ENCODE assay signal across 8 mouse cellular contexts in the genomic region with DNA sequence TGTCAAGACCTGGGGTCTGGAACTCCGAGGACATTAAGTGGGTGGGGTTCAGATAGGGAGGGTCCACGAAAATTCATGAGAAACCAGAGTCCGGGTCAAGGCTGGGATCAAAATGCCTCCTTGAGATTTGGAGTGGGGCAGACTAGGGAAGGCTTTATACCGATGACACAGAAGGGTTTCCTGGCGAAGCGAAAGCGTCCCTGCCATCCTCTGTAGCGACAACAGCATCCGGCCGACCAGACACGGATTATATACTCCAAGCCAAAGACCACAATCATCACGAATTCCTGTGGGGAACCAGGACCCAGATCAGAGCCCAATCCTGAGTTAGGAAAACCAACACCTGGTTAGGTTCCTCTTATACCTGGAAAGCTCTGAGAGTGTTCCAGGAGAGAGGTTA. TPM values are rescaled to one million over a fixed set of nuclear protein-coding genes. Genes with fewer than 3 reads are reported as not detected.
DNase-seq lines count a peak whose midpoint lies in the region; ATAC-seq and TF ChIP-seq lines count a peak whose summit lies in the region.

No protein-coding gene starts in this region.

- H3K4me2 ChIP-seq in hindbrain, embryonic 16.5 days (ENCODE audit: low read length) = peak overlapping the region; percentile 60
- H3K4me2 ChIP-seq in midbrain, embryonic 13.5 days (replicated peaks) = peak overlapping the region; percentile 56

- no peak for ATAC-seq in hindbrain, embryonic 16.5 days
- ATAC-seq in midbrain, embryonic 13.5 days = peak; percentile 1; the same call in 1 of the 2 replicates
- no peak for ATAC-seq in frontal cortex, adult (ENCODE audit: low TSS enrichment)

- no peak for DNase-seq in kidney, adult 2 months
- no peak for DNase-seq in kidney, adult 11 months
- DNase-seq in right cerebral cortex, postnatal 25 days = no peak
- DNase-seq in left cerebral cortex, postnatal 14 days (ENCODE audit: low spot score in 2 of 2) = no peak

- no peak for TF ChIP-seq POLR2A in kidney, adult 2 months (IDR thresholded peaks at IDR 0.05; ENCODE audit: low read depth, low read length)
- no peak for TF ChIP-seq POLR2A in cortical plate, adult 2 months (IDR thresholded peaks at IDR 0.05; ENCODE audit: extremely low read depth, insufficient read depth, low read length)

- H3K27me3 ChIP-seq in kidney, adult 2 months (replicated peaks; ENCODE audit: control insufficient read depth, insufficient read depth, low read length) = no peaks in the 10 kb centered on the region
- H3K27me3 ChIP-seq in hindbrain, embryonic 16.5 days (replicated peaks; ENCODE audit: control insufficient read depth, insufficient read depth, low read length) = no peaks in the 10 kb centered on the region; the same call in 1 of the 2 replicates
- peaks cover 29% of the 10 kb centered on the region for H3K27me3 ChIP-seq in midbrain, embryonic 13.5 days

- no peak overlapping the region for H3K27ac ChIP-seq in kidney, adult 2 months (ENCODE audit: insufficient read depth, low read depth, low read length)
- H3K27ac ChIP-seq in cortical plate, adult 2 months (ENCODE audit: insufficient read depth, low read length) = no peak overlapping the region
- H3K27ac ChIP-seq in hindbrain, embryonic 16.5 days (ENCODE audit: low read depth, low read length) = no peak overlapping the region
- H3K27ac ChIP-seq in midbrain, embryonic 13.5 days = no peak overlapping the region

- H3K4me3 ChIP-seq in kidney, adult 2 months (ENCODE audit: insufficient read depth, low read depth, low read length) = peak overlapping the region; percentile 44; the same call in 1 of the 2 replicates
- H3K4me3 ChIP-seq in cortical plate, adult 2 months (ENCODE audit: insufficient read depth, low read length) = peak overlapping the region; percentile 22; the same call in 1 of the 2 replicates
- H3K4me3 ChIP-seq in hindbrain, embryonic 16.5 days (ENCODE audit: low read length) = peak overlapping the region; percentile 35
- H3K4me3 ChIP-seq in midbrain, embryonic 13.5 days (replicated peaks) = peak overlapping the region; percentile 40

- H3K9me3 ChIP-seq in hindbrain, embryonic 16.5 days (ENCODE audit: control insufficient read depth, low read length) = no peaks in the 10 kb centered on the region
- no peaks in the 10 kb centered on the region for H3K9me3 ChIP-seq in midbrain, embryonic 13.5 days

- H3K9ac ChIP-seq in hindbrain, embryonic 16.5 days (ENCODE audit: low read depth, low read length) = peak overlapping the region; percentile 28; the same call in 1 of the 2 replicates
- no peak overlapping the region for H3K9ac ChIP-seq in midbrain, embryonic 13.5 days (replicated peaks)

- TF ChIP-seq CTCF in kidney, adult 2 months (conservative IDR thresholded peaks at IDR 0.05; ENCODE audit: insufficient read depth, insufficient read length, low read depth, low read length) = no peak
- TF ChIP-seq CTCF in cortical plate, adult 2 months (IDR thresholded peaks at IDR 0.05; ENCODE audit: extremely low read depth, insufficient read depth, low read length) = no peak

- WGBS in kidney, adult 2 months = 29% methylated on average over 12 of the region's 12 CpGs
- WGBS in hindbrain, embryonic 16.5 days = 18% methylated on average over 12 of the region's 12 CpGs
- 25% methylated on average over 12 of the region's 12 CpGs for WGBS in midbrain, embryonic 13.5 days

- intact Hi-C loops in left cerebral cortex, postnatal 14 days (cut with DNase I) = no loop called here

- H3K4me1 ChIP-seq in kidney, adult 2 months (ENCODE audit: control insufficient read depth, insufficient read depth, low read length) = no peaks in the 10 kb centered on the region
- no peaks in the 10 kb centered on the region; the same call in none of the 2 replicates for H3K4me1 ChIP-seq in cortical plate, adult 2 months (ENCODE audit: control insufficient read depth, insufficient read depth, low read length)
- H3K4me1 ChIP-seq in hindbrain, embryonic 16.5 days (ENCODE audit: control insufficient read depth, insufficient read depth, low read depth, low read length) = peaks cover 12% of the 10 kb centered on the region
- peaks cover 31% of the 10 kb centered on the region for H3K4me1 ChIP-seq in midbrain, embryonic 13.5 days (replicated peaks)

- H3K36me3 ChIP-seq in kidney, adult 2 months (ENCODE audit: control insufficient read depth, insufficient read depth, low read length) = no peaks in the 10 kb centered on the region
- H3K36me3 ChIP-seq in hindbrain, embryonic 16.5 days (ENCODE audit: control insufficient read depth, insufficient read depth, low read length) = no peaks in the 10 kb centered on the region
- no peaks in the 10 kb centered on the region for H3K36me3 ChIP-seq in midbrain, embryonic 13.5 days

RNA-seq across cellular contexts. Expression of a gene that starts 31.6 kb away (rescaled TPM):
- 0.86 and 1.0 TPM in 2 replicates for polyA plus RNA-seq in kidney, adult 2 months (2012; rRNA removed)
- 10.9 and 11.2 TPM in 2 replicates for polyA plus RNA-seq in cortical plate, adult 2 months (2012; rRNA removed)
- polyA plus RNA-seq in hindbrain, embryonic 16.5 days (2015; fragmentation: Nextera tagmentation; extraction: Ambion mirVana) = 7.5 and 7.8 TPM in 2 replicates
- polyA plus RNA-seq in midbrain, embryonic 13.5 days (2015; fragmentation: Nextera tagmentation; extraction: Ambion mirVana) = 3.2 and 3.9 TPM in 2 replicates
- total RNA-seq in left cerebral cortex, postnatal 14 days (2021) = 1 to 10 TPM; 8.5 to 9.0 TPM

RNA-seq across cellular contexts. Expression of a gene that starts 50.4 kb away (rescaled TPM):
- 4.2 and 5.9 TPM in 2 replicates for polyA plus RNA-seq in kidney, adult 2 months (2012; rRNA removed)
- polyA plus RNA-seq in cortical plate, adult 2 months (2012; rRNA removed) = 16.8 and 18.1 TPM in 2 replicates
- 1.2 and 2.4 TPM in 2 replicates for polyA plus RNA-seq in hindbrain, embryonic 16.5 days (2015; fragmentation: Nextera tagmentation; extraction: Ambion mirVana)
- polyA plus RNA-seq in midbrain, embryonic 13.5 days (2015; fragmentation: Nextera tagmentation; extraction: Ambion mirVana) = 0.37 and 0.92 TPM in 2 replicates
- total RNA-seq in left cerebral cortex, postnatal 14 days (2021) = 10 to 100 TPM; 21.0 to 22.6 TPM
